Mouse (Mus musculus) neural tube, embryonic 13.5 days (tissue): ENCODE measurements around the gene Chchd1. TPM values are rescaled to one million over a fixed set of nuclear protein-coding genes. Genes with fewer than 3 reads are reported as not detected.

Experiments used
- ATAC-seq: fragments of 200-750 bp; cut with Nextera tagmentation; 2 replicates; pipeline ENCODE4 v1.8.0; 2017; ENCODE audit warnings: low read depth, mild to moderate bottlenecking, moderate TSS enrichment, moderate library complexity
- H3K27ac ChIP-seq: fragments of 300-500 bp; sonication (generic); replicated peaks from 2 replicates; pipeline ENCODE4 v1.5.1; 2015; ENCODE audit warnings: moderate library complexity, mild to moderate bottlenecking, inconsistent platforms
- H3K27me3 ChIP-seq: fragments of 300-500 bp; sonication (generic); 2 replicates; pipeline ENCODE4 v1.6.1; 2015; ENCODE audit warnings: mild to moderate bottlenecking, inconsistent platforms
- H3K36me3 ChIP-seq: fragments of 300-500 bp; sonication (generic); 2 replicates; pipeline ENCODE4 v1.6.1; 2015; ENCODE audit warnings: mild to moderate bottlenecking, inconsistent platforms
- H3K4me1 ChIP-seq: fragments of 300-500 bp; sonication (generic); replicated peaks from 2 replicates; pipeline ENCODE4 v1.6.1; 2015; ENCODE audit warnings: inconsistent platforms
- H3K4me2 ChIP-seq: fragments of 300-500 bp; sonication (generic); 2 replicates; pipeline ENCODE4 v1.6.1; 2015; ENCODE audit warnings: inconsistent platforms, mild to moderate bottlenecking, moderate library complexity
- H3K4me3 ChIP-seq: fragments of 300-500 bp; sonication (generic); 2 replicates; pipeline ENCODE4 v1.5.1; 2015; ENCODE audit warnings: mild to moderate bottlenecking, inconsistent platforms
- H3K9ac ChIP-seq: fragments of 300-500 bp; sonication (generic); 2 replicates; pipeline ENCODE4 v1.6.1; 2015; ENCODE audit warnings: moderate library complexity, mild to moderate bottlenecking, inconsistent platforms
- H3K9me3 ChIP-seq: fragments of 300-500 bp; sonication (generic); 2 replicates; pipeline ENCODE4 v1.6.1; 2016; ENCODE audit warnings: inconsistent platforms
- WGBS: fragments of 180-500 bp; shearing (Covaris S2); methylation state at CpG from one replicate; pipeline ENCODE4 v1.1.7; 2015; 5-methylcytosine and 5-hydroxymethylcytosine counted together
- microRNA-seq: library from miRNA; unstranded; fragments of <30 nt; microRNA quantifications from one replicate; pipeline ENCODE4, GENCODE M21; 2016
- polyA plus RNA-seq: library from polyadenylated mRNA; unstranded; fragments of >200 nt; fragmentation: Nextera tagmentation; extraction: Ambion mirVana; gene quantifications from 2 replicates; pipeline ENCODE4 v1.2.1, GENCODE M21; 2015

The Chchd1 gene
- polyA plus RNA-seq, 1 experiment from 2014 or later: 218 TPM

GRCm38 (mm10) chr14:20750503-20750902 lies 47.7 kb downstream of the Chchd1 start:
- ATAC-seq: no peak
- no peak overlapping the region for H3K4me3 ChIP-seq
- H3K9ac ChIP-seq: no peak overlapping the region
- H3K4me1 ChIP-seq: peaks cover 12% of the 10 kb centered on the region; the same call in 1 of the 2 replicates
- H3K27me3 ChIP-seq: no peaks in the 10 kb centered on the region
- no peaks in the 10 kb centered on the region for H3K9me3 ChIP-seq
- H3K36me3 ChIP-seq: peaks cover 50% of the 10 kb centered on the region
- 78% methylated on average over 5 of the region's 5 CpGs for WGBS
- no peak overlapping the region for H3K4me2 ChIP-seq
- H3K27ac ChIP-seq: no peak overlapping the region

DNA sequence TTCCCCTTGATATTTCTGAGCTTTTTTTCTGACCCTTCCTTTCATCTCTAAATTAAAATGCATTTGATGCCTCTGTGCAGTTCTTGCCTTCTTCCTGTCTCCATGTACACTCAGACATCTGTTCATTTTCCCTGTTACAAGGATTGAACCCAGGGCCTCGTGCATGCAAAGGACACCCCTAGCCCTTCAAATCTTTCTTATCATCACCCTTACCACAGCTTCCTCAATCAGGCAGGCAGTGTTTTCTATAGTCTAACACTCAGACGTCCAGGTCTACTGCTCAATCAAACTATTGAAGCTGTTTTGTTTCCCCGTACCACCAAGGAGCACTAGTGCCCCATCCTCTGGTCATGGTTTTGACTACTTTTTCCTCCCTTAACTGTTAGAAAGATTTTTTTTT lies 51.0 kb downstream of the Chchd1 start:
- H3K4me3 ChIP-seq: no peak overlapping the region
- no peaks in the 10 kb centered on the region for H3K4me1 ChIP-seq
- no peaks in the 10 kb centered on the region for H3K9me3 ChIP-seq
- peaks cover 69% of the 10 kb centered on the region for H3K36me3 ChIP-seq
- 82% methylated on average over 3 of the region's 3 CpGs for WGBS
- no peak for ATAC-seq
- no peak overlapping the region for H3K27ac ChIP-seq
- H3K4me2 ChIP-seq: no peak overlapping the region
- H3K9ac ChIP-seq: no peak overlapping the region
- no peaks in the 10 kb centered on the region for H3K27me3 ChIP-seq

Small RNA genes within 50 kb of the gene (microRNA-seq; reads per million reads assigned to microRNA genes)
- gene Mir6946: 1.5 reads per million, percentile 1 among the genes with 10 or more reads in this experiment

Other genes with a start within 250 kb of the Chchd1 start
- 16.8 and 17.1 TPM in 2 replicates for gene Anxa7, start 222.9 kb upstream of the Chchd1 start, polyA plus RNA-seq
- 0.74 and 0.75 TPM in 2 replicates for gene Mss51, start 206.1 kb upstream of the Chchd1 start, polyA plus RNA-seq
- gene Ppp3cb, start 156.4 kb upstream of the Chchd1 start, polyA plus RNA-seq: 77.6 and 81.1 TPM in 2 replicates
- 9.3 and 10.3 TPM in 2 replicates for gene Usp54, start 61.9 kb upstream of the Chchd1 start, polyA plus RNA-seq
- not detected in 2 replicates for gene Myoz1, start 46.5 kb upstream of the Chchd1 start, polyA plus RNA-seq
- 1.1 and 2.8 TPM in 2 replicates for gene Synpo2l, start 34.7 kb upstream of the Chchd1 start, polyA plus RNA-seq
- gene Sec24c, start 28.7 kb upstream of the Chchd1 start, polyA plus RNA-seq: 89.6 and 94.6 TPM in 2 replicates
- 28.3 and 29.1 TPM in 2 replicates for gene Fut11, start 8.0 kb upstream of the Chchd1 start, polyA plus RNA-seq
- 51.4 and 51.5 TPM in 2 replicates for gene Zswim8, start 4.5 kb downstream of the Chchd1 start, polyA plus RNA-seq
- gene Ndst2, start 31.6 kb downstream of the Chchd1 start, polyA plus RNA-seq: 17.4 and 20.8 TPM in 2 replicates
- 155 and 159 TPM in 2 replicates for gene Camk2g, start 91.1 kb downstream of the Chchd1 start, polyA plus RNA-seq
- 1.2 TPM in 2 replicates for gene Plau, start 133.7 kb downstream of the Chchd1 start, polyA plus RNA-seq
- 20.7 and 27.1 TPM in 2 replicates for gene Vcl, start 226.4 kb downstream of the Chchd1 start, polyA plus RNA-seq